Mouse (Mus musculus): Measurements from ENCODE around the gene Atg2b. TPM values are rescaled to one million over a fixed set of nuclear protein-coding genes. Genes with fewer than 3 reads are reported as not detected.

Atg2b gene
- polyA plus RNA-seq, 1 experiment: 25.6 TPM

GRCm38 (mm10) chr12:105700433-105700832 lies 15.4 kb upstream of the Atg2b start:
- no peak for TF ChIP-seq CTCF (IDR thresholded peaks at IDR 0.05; ENCODE audit: borderline replicate concordance, control insufficient read depth, extremely low read depth, insufficient read depth, low read length, poor library complexity)
- TF ChIP-seq POLR2A (IDR thresholded peaks at IDR 0.05; ENCODE audit: control insufficient read depth, extremely low read depth, insufficient read depth, low read length, poor library complexity): no peak
- H3K27me3 ChIP-seq (ENCODE audit: control insufficient read depth, insufficient read depth, low read length): no peaks in the 10 kb centered on the region
- no peak overlapping the region for H3K4me3 ChIP-seq (ENCODE audit: control insufficient read depth, insufficient read depth, low read length)
- WGBS: 96% methylated on average over 12 of the region's 12 CpGs
- 0 out of 2 replicates have a peak, but pooled peaks cover 1% of the 10 kb centered on the region for H3K4me1 ChIP-seq (replicated peaks; ENCODE audit: control insufficient read depth, insufficient read depth, low read length)
- no peak overlapping the region for H3K27ac ChIP-seq (ENCODE audit: control insufficient read depth, insufficient read depth, low read length)
- DNase-seq: no peak
- peaks cover 21% of the 10 kb centered on the region for H3K36me3 ChIP-seq (ENCODE audit: control insufficient read depth, insufficient read depth, low read length)

- H3K27me3 ChIP-seq (ENCODE audit: control insufficient read depth, insufficient read depth, low read length): no peaks in the 10 kb centered on the region
- H3K27ac ChIP-seq (ENCODE audit: control insufficient read depth, insufficient read depth, low read length): no peak overlapping the region
- DNase-seq: no peak
- TF ChIP-seq CTCF (IDR thresholded peaks at IDR 0.05; ENCODE audit: borderline replicate concordance, control insufficient read depth, extremely low read depth, insufficient read depth, low read length, poor library complexity): no peak
- TF ChIP-seq POLR2A (IDR thresholded peaks at IDR 0.05; ENCODE audit: control insufficient read depth, extremely low read depth, insufficient read depth, low read length, poor library complexity): no peak
- H3K36me3 ChIP-seq (ENCODE audit: control insufficient read depth, insufficient read depth, low read length): peaks cover 21% of the 10 kb centered on the region
- 94% methylated on average over 8 of the region's 8 CpGs for WGBS
- no peaks in the 10 kb centered on the region for H3K4me1 ChIP-seq (replicated peaks; ENCODE audit: control insufficient read depth, insufficient read depth, low read length)
- no peak overlapping the region for H3K4me3 ChIP-seq (ENCODE audit: control insufficient read depth, insufficient read depth, low read length)
Observed at GRCm38 (mm10) chr12:105697104-105697780, 12.2 kb upstream of the Atg2b start.

GRCm38 (mm10) chr12:105695848-105696247 lies 10.8 kb upstream of the Atg2b start:
- Histone ChIP-seq H3K4me3 (ENCODE audit: control insufficient read depth, insufficient read depth, low read length) (no peak overlapping the region), H3K4me1 (replicated peaks; ENCODE audit: control insufficient read depth, insufficient read depth, low read length) (no peaks in the 10 kb centered on the region), H3K27me3 (ENCODE audit: control insufficient read depth, insufficient read depth, low read length) (no peaks in the 10 kb centered on the region), H3K36me3 (ENCODE audit: control insufficient read depth, insufficient read depth, low read length) (peaks cover 22% of the 10 kb centered on the region), H3K27ac (ENCODE audit: control insufficient read depth, insufficient read depth, low read length) (no peak overlapping the region)
- no peak for DNase-seq
- WGBS: 98% methylated on average over 7 of the region's 7 CpGs
- TF ChIP-seq CTCF (IDR thresholded peaks at IDR 0.05; ENCODE audit: borderline replicate concordance, control insufficient read depth, extremely low read depth, insufficient read depth, low read length, poor library complexity) (no peak), POLR2A (IDR thresholded peaks at IDR 0.05; ENCODE audit: control insufficient read depth, extremely low read depth, insufficient read depth, low read length, poor library complexity) (no peak)

GRCm38 (mm10) chr12:105694021-105694420 lies 9.0 kb upstream of the Atg2b start:
- peaks cover 2% of the 10 kb centered on the region; the same call in 1 of the 2 replicates for H3K4me1 ChIP-seq (replicated peaks; ENCODE audit: control insufficient read depth, insufficient read depth, low read length)
- H3K4me3 ChIP-seq (ENCODE audit: control insufficient read depth, insufficient read depth, low read length): no peak overlapping the region
- H3K27ac ChIP-seq (ENCODE audit: control insufficient read depth, insufficient read depth, low read length): no peak overlapping the region
- TF ChIP-seq CTCF (IDR thresholded peaks at IDR 0.05; ENCODE audit: borderline replicate concordance, control insufficient read depth, extremely low read depth, insufficient read depth, low read length, poor library complexity) (no peak), POLR2A (IDR thresholded peaks at IDR 0.05; ENCODE audit: control insufficient read depth, extremely low read depth, insufficient read depth, low read length, poor library complexity) (no peak)
- no peak for DNase-seq
- no peaks in the 10 kb centered on the region for H3K27me3 ChIP-seq (ENCODE audit: control insufficient read depth, insufficient read depth, low read length)
- 99% methylated on average over 2 of the region's 2 CpGs for WGBS
- H3K36me3 ChIP-seq (ENCODE audit: control insufficient read depth, insufficient read depth, low read length): peaks cover 9% of the 10 kb centered on the region

- H3K27me3 ChIP-seq (ENCODE audit: control insufficient read depth, insufficient read depth, low read length): no peaks in the 10 kb centered on the region
- 66% methylated on average over 13 of the region's 13 CpGs for WGBS
- no peak for TF ChIP-seq POLR2A (IDR thresholded peaks at IDR 0.05; ENCODE audit: control insufficient read depth, extremely low read depth, insufficient read depth, low read length, poor library complexity)
- TF ChIP-seq CTCF (IDR thresholded peaks at IDR 0.05; ENCODE audit: borderline replicate concordance, control insufficient read depth, extremely low read depth, insufficient read depth, low read length, poor library complexity): no peak
- peaks cover 6% of the 10 kb centered on the region for H3K4me1 ChIP-seq (replicated peaks; ENCODE audit: control insufficient read depth, insufficient read depth, low read length)
- peaks cover 7% of the 10 kb centered on the region; the same call in 1 of the 2 replicates for H3K36me3 ChIP-seq (ENCODE audit: control insufficient read depth, insufficient read depth, low read length)
- H3K27ac ChIP-seq (ENCODE audit: control insufficient read depth, insufficient read depth, low read length): no peak overlapping the region
- no peak overlapping the region for H3K4me3 ChIP-seq (ENCODE audit: control insufficient read depth, insufficient read depth, low read length)
- no peak for DNase-seq
Observed at GRCm38 (mm10) chr12:105689435-105689834, 4.4 kb upstream of the Atg2b start.

- peaks cover 7% of the 10 kb centered on the region; the same call in 1 of the 2 replicates for H3K36me3 ChIP-seq (ENCODE audit: control insufficient read depth, insufficient read depth, low read length)
- no peak overlapping the region for H3K4me3 ChIP-seq (ENCODE audit: control insufficient read depth, insufficient read depth, low read length)
- peaks cover 6% of the 10 kb centered on the region for H3K4me1 ChIP-seq (replicated peaks; ENCODE audit: control insufficient read depth, insufficient read depth, low read length)
- no peak for TF ChIP-seq CTCF (IDR thresholded peaks at IDR 0.05; ENCODE audit: borderline replicate concordance, control insufficient read depth, extremely low read depth, insufficient read depth, low read length, poor library complexity)
- no peak for TF ChIP-seq POLR2A (IDR thresholded peaks at IDR 0.05; ENCODE audit: control insufficient read depth, extremely low read depth, insufficient read depth, low read length, poor library complexity)
- WGBS: 88% methylated on average over 4 of the region's 4 CpGs
- no peak overlapping the region for H3K27ac ChIP-seq (ENCODE audit: control insufficient read depth, insufficient read depth, low read length)
- DNase-seq: no peak
- H3K27me3 ChIP-seq (ENCODE audit: control insufficient read depth, insufficient read depth, low read length): no peaks in the 10 kb centered on the region
Observed at GRCm38 (mm10) chr12:105688546-105688945, 3.5 kb upstream of the Atg2b start.

All from thymus, adult 2 months (tissue).